Mouse (Mus musculus): ENCODE measurements around the gene Lpcat2. TPM values are rescaled to one million over a fixed set of nuclear protein-coding genes. Genes with fewer than 3 reads are reported as not detected.

Lpcat2 gene
- polyA plus RNA-seq (2015; fragmentation: Illumina TruSeq; extraction: RNeasy Lipid Tissue Mini Kit (QIAGEN cat#74804); ENCODE audit: low read depth, low replicate concordance) = 12.4 TPM

GRCm38 (mm10) chr8:92855171-92855894, at the start of gene Lpcat2:
TSS of gene Lpcat2 (plus strand) at chr8:92855339.

GRCm38 (mm10) chr8:92827243-92828034, 27.7 kb upstream of the Lpcat2 start, which contains the start of gene Mmp2:
TSS of gene Mmp2 (plus strand) at chr8:92827291.

GRCm38 (mm10) chr8:92901107-92901506, 46.0 kb downstream of the Lpcat2 start, which contains the start of gene Capns2:
TSS of gene Capns2 (plus strand) at chr8:92901407.

GRCm38 (mm10) chr8:92959779-92960178, 104.6 kb downstream of the Lpcat2 start, which contains the start of gene Slc6a2:
TSS of gene Slc6a2 (plus strand) at chr8:92960079.

Other genes starting within 250 kb of the Lpcat2 start
- 0.21 TPM for gene Irx6, start 181.1 kb upstream of the Lpcat2 start, polyA plus RNA-seq (2015; fragmentation: Illumina TruSeq; extraction: RNeasy Lipid Tissue Mini Kit (QIAGEN cat#74804); ENCODE audit: low read depth, low replicate concordance)
- gene Mmp2, start 28.0 kb upstream of the Lpcat2 start, polyA plus RNA-seq (2015; fragmentation: Illumina TruSeq; extraction: RNeasy Lipid Tissue Mini Kit (QIAGEN cat#74804); ENCODE audit: low read depth, low replicate concordance) = 1.9 TPM
- 0.65 TPM for gene Capns2, start 46.1 kb downstream of the Lpcat2 start, polyA plus RNA-seq (2015; fragmentation: Illumina TruSeq; extraction: RNeasy Lipid Tissue Mini Kit (QIAGEN cat#74804); ENCODE audit: low read depth, low replicate concordance)
- gene Slc6a2, start 104.7 kb downstream of the Lpcat2 start, polyA plus RNA-seq (2015; fragmentation: Illumina TruSeq; extraction: RNeasy Lipid Tissue Mini Kit (QIAGEN cat#74804); ENCODE audit: low read depth, low replicate concordance) = 0.34 TPM
- gene Ces1a, start 192.9 kb downstream of the Lpcat2 start, polyA plus RNA-seq (2015; fragmentation: Illumina TruSeq; extraction: RNeasy Lipid Tissue Mini Kit (QIAGEN cat#74804); ENCODE audit: low read depth, low replicate concordance) = not detected
- not detected for gene Ces1b, start 224.7 kb downstream of the Lpcat2 start, polyA plus RNA-seq (2015; fragmentation: Illumina TruSeq; extraction: RNeasy Lipid Tissue Mini Kit (QIAGEN cat#74804); ENCODE audit: low read depth, low replicate concordance)